Mouse (Mus musculus) intestine, postnatal 0 days (tissue): ENCODE results near the gene Cdk15. TPM values are rescaled to one million over a fixed set of nuclear protein-coding genes. Genes with fewer than 3 reads are reported as not detected.
A peak's percentile ranks its signal among the peaks of the same experiment; 100 is the strongest.

ENCODE experiments used
- ATAC-seq: fragments of 200-750 bp; cut with Nextera tagmentation; 2 replicates; pipeline ENCODE4 v1.8.0; 2017; ENCODE audit warnings: mild to moderate bottlenecking, moderate TSS enrichment, moderate library complexity
- H3K27ac ChIP-seq: fragments of 300-500 bp; sonication (generic); 2 replicates; pipeline ENCODE4 v1.5.1; 2014; ENCODE audit warnings: mild to moderate bottlenecking, low read depth, low read length, moderate library complexity
- H3K27me3 ChIP-seq: fragments of 300-500 bp; sonication (generic); replicated peaks from 2 replicates; pipeline ENCODE4 v1.6.1; 2014; ENCODE audit warnings: low read length, mixed read lengths; ENCODE audit not compliant: control insufficient read depth, insufficient read depth
- H3K36me3 ChIP-seq: fragments of 300-500 bp; sonication (generic); 2 replicates; pipeline ENCODE4 v1.6.1; 2014; ENCODE audit warnings: mild to moderate bottlenecking, moderate library complexity; ENCODE audit not compliant: control insufficient read depth, insufficient read depth
- H3K4me1 ChIP-seq: fragments of 300-500 bp; sonication (generic); replicated peaks from 2 replicates; pipeline ENCODE4 v1.6.1; 2014; ENCODE audit warnings: antibody characterized with exemption, low read length, mixed read lengths; ENCODE audit not compliant: control insufficient read depth, insufficient read depth
- H3K4me2 ChIP-seq: fragments of 300-500 bp; sonication (generic); replicated peaks from 2 replicates; pipeline ENCODE4 v1.6.1; 2014; ENCODE audit warnings: low read depth, mild to moderate bottlenecking, moderate library complexity
- H3K4me3 ChIP-seq: fragments of 300-500 bp; sonication (generic); 2 replicates; pipeline ENCODE4 v1.5.1; 2014; ENCODE audit warnings: low read depth, low read length
- H3K9ac ChIP-seq: fragments of 300-500 bp; sonication (generic); 2 replicates; pipeline ENCODE4 v1.6.1; 2014; ENCODE audit warnings: mild to moderate bottlenecking, low read depth, low read length
- H3K9me3 ChIP-seq: fragments of 300-500 bp; sonication (generic); 2 replicates; pipeline ENCODE4 v1.6.1; 2016; ENCODE audit warnings: mixed run types; ENCODE audit not compliant: control insufficient read depth
- CTCF ChIP-seq: sonication (generic); IDR thresholded peaks from 2 replicates; pipeline ENCODE4 v1.5.1; 2016; ENCODE audit warnings: low read depth, mild to moderate bottlenecking, control low read depth, antibody characterized with exemption, moderate library complexity
- WGBS: fragments of 180-500 bp; shearing (Covaris S2); extraction: QIAGEN DNeasy Blood & Tissue Kit; methylation state at CpG from one replicate; pipeline ENCODE4 v1.1.7; 2014; 5-methylcytosine and 5-hydroxymethylcytosine counted together
- polyA plus RNA-seq: library from polyadenylated mRNA; unstranded; fragments of >200 nt; fragmentation: Nextera tagmentation; extraction: Ambion mirVana; gene quantifications from 2 replicates; pipeline ENCODE4 v1.2.1, GENCODE M21; 2015

Gene Cdk15
- polyA plus RNA-seq, 1 experiment from 2014 or later, result not detected

- no peak for ATAC-seq
- 23% methylated on average over 6 of the region's 6 CpGs for WGBS
Observed at GRCm38 (mm10) chr1:59316386-59317051, 59.8 kb downstream of the Cdk15 start.

GRCm38 (mm10) chr1:59317397-59317796 is 60.7 kb downstream of the Cdk15 start:
- Histone ChIP-seq H3K4me2 (no peak overlapping the region), H3K9ac (no peak overlapping the region), H3K27me3 (no peaks in the 10 kb centered on the region), H3K4me1 (no peaks in the 10 kb centered on the region), H3K9me3 (no peaks in the 10 kb centered on the region), H3K36me3 (no peaks in the 10 kb centered on the region), H3K4me3 (no peak overlapping the region), H3K27ac (peak overlapping the region; percentile 72)
- ATAC-seq, result peak; percentile 87
- no peak for TF ChIP-seq CTCF
- WGBS, result 39% methylated on average over 1 of the region's 1 CpGs

More at GRCm38 (mm10) chr1:59316386-59317051, 59.8 kb downstream of the Cdk15 start:
- Histone ChIP-seq H3K4me3 (no peak overlapping the region), H3K4me2 (no peak overlapping the region; the same call in 1 of the 2 replicates), H3K36me3 (no peaks in the 10 kb centered on the region), H3K4me1 (no peaks in the 10 kb centered on the region), H3K9ac (no peak overlapping the region), H3K9me3 (no peaks in the 10 kb centered on the region), H3K27ac (no peak overlapping the region), H3K27me3 (no peaks in the 10 kb centered on the region)
- TF ChIP-seq CTCF, result peak; percentile 87

- no peak overlapping the region for H3K9ac ChIP-seq
- no peaks in the 10 kb centered on the region; the same call in 1 of the 2 replicates for H3K4me1 ChIP-seq
- WGBS, result 75% methylated on average over 5 of the region's 5 CpGs
- no peak for ATAC-seq
- H3K27ac ChIP-seq, result no peak overlapping the region
- H3K4me3 ChIP-seq, result no peak overlapping the region
- no peak for TF ChIP-seq CTCF
- no peaks in the 10 kb centered on the region for H3K36me3 ChIP-seq
- no peak overlapping the region for H3K4me2 ChIP-seq
- no peaks in the 10 kb centered on the region for H3K27me3 ChIP-seq
- H3K9me3 ChIP-seq, result no peaks in the 10 kb centered on the region
Observed at GRCm38 (mm10) chr1:59318878-59319277, 62.2 kb downstream of the Cdk15 start.

- ATAC-seq, result no peak; the same call in 1 of the 2 replicates
- Histone ChIP-seq H3K4me1 (no peaks in the 10 kb centered on the region; the same call in 1 of the 2 replicates), H3K4me3 (no peak overlapping the region), H3K9me3 (no peaks in the 10 kb centered on the region), H3K4me2 (no peak overlapping the region), H3K9ac (no peak overlapping the region), H3K27me3 (no peaks in the 10 kb centered on the region), H3K27ac (no peak overlapping the region), H3K36me3 (no peaks in the 10 kb centered on the region)
- TF ChIP-seq CTCF, result no peak
- 43% methylated on average over 9 of the region's 9 CpGs for WGBS
Observed at GRCm38 (mm10) chr1:59321076-59321879, 64.6 kb downstream of the Cdk15 start.

GRCm38 (mm10) chr1:59321880-59322836 is 65.5 kb downstream of the Cdk15 start:
- Histone ChIP-seq H3K36me3 (no peaks in the 10 kb centered on the region), H3K4me2 (no peak overlapping the region), H3K9me3 (no peaks in the 10 kb centered on the region), H3K4me3 (no peak overlapping the region), H3K4me1 (no peaks in the 10 kb centered on the region; the same call in 1 of the 2 replicates), H3K9ac (no peak overlapping the region), H3K27me3 (no peaks in the 10 kb centered on the region), H3K27ac (no peak overlapping the region)
- WGBS, result 50% methylated on average over 9 of the region's 9 CpGs
- no peak for TF ChIP-seq CTCF
- ATAC-seq, result no peak
